Mouse (Mus musculus): ENCODE results near the gene Ly6g6c. TPM values are rescaled to one million over a fixed set of nuclear protein-coding genes. Genes with fewer than 3 reads are reported as not detected.
"Not testable (repeated sequence)": the region's sequence is repeated elsewhere in the genome, so short reads cannot be mapped to it uniquely, and the experiment has no call there.

Gene Ly6g6c
- polyA plus RNA-seq, 1 experiment from 2014 or later: 0.17 TPM

DNA sequence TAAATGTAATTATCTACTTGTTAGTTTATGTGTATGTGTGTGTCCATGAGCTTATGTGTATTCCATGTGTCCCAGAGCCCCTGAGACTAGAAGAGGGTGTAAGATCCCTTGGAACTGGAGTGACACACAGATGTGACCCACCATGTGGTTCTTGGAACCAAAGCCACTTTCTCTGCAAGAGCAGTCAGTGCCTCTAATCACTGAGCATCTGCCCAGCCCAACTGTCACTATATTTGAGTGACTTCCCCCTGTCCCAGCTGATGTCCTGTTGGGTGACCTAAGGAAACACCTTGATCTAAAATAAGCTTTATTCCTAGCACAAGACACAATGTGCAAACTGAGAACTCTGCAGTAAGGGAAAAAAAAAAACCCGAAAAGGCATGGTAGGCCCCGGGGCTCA is 36.9 kb upstream of the Ly6g6c start:
- Histone ChIP-seq H3K27me3 (ENCODE audit: control insufficient read depth, insufficient read depth, low read length) (no peaks in the 10 kb centered on the region), H3K27ac (ENCODE audit: low read length) (no peak overlapping the region), H3K4me3 (ENCODE audit: low read length) (no peak overlapping the region), H3K36me3 (ENCODE audit: control insufficient read depth, insufficient read depth) (no peaks in the 10 kb centered on the region), H3K9me3 (replicated peaks; ENCODE audit: control insufficient read depth, low read length) (no peaks in the 10 kb centered on the region), H3K4me2 (ENCODE audit: low read depth, low read length) (no peak overlapping the region), H3K9ac (ENCODE audit: low read length) (no peak overlapping the region), H3K4me1 (ENCODE audit: control insufficient read depth, insufficient read depth, low read length) (peaks cover 6% of the 10 kb centered on the region)
- 64% methylated on average over 2 of the region's 2 CpGs for WGBS
- no peak for ATAC-seq (replicated peaks; ENCODE audit: extremely low read depth, insufficient read depth, low FRiP score)

DNA sequence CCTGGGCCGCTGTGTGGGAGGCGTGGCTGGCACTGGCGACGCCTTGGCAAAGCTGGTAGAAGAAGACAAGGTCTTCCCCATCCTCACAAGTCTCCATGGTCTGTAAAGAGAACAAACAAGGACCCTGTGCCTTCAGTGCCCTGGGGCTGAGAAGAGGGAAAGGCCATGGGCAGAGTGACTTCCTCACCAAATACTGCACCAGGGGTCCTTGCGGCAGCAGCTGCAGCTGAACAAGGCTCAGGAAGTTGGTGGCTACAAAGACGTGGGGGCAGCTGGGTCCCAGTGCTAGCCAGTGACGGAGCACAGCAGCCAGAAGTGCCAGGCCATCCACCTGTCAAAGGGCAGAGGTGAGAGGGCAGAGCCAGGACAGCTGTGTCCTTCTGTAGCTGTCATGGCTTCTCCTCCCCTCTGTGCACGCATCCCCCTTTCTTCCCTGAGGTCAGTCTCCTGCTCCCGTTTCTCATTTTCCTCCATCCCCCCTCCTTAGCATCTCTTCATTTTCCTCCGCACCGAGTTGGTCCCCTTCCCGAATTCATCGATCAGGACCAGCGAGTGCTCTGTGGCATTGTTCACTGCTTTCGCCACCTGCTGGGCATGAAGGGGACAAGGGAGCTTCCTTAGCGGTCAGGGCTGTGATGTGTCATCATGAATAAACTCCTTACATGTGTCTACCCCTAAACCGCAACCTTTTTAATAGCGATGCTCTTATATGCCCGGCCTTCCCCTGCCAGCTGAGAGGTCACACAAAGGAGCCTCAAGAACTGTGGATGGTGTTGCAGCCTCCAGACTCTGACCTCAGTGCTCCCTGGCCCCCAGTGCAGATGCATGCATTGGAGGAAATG is 35.3 kb upstream of the Ly6g6c start:
- Histone ChIP-seq H3K4me2 (ENCODE audit: low read depth, low read length) (no peak overlapping the region), H3K9me3 (replicated peaks; ENCODE audit: control insufficient read depth, low read length) (no peaks in the 10 kb centered on the region), H3K4me1 (ENCODE audit: control insufficient read depth, insufficient read depth, low read length) (peaks cover 6% of the 10 kb centered on the region; the same call in 1 of the 2 replicates), H3K27ac (ENCODE audit: low read length) (no peak overlapping the region), H3K9ac (ENCODE audit: low read length) (no peak overlapping the region), H3K36me3 (ENCODE audit: control insufficient read depth, insufficient read depth) (no peaks in the 10 kb centered on the region), H3K4me3 (ENCODE audit: low read length) (no peak overlapping the region), H3K27me3 (ENCODE audit: control insufficient read depth, insufficient read depth, low read length) (no peaks in the 10 kb centered on the region)
- no peak for ATAC-seq (replicated peaks; ENCODE audit: extremely low read depth, insufficient read depth, low FRiP score)
- 38% methylated on average over 19 of the region's 19 CpGs for WGBS

- H3K4me3 ChIP-seq (ENCODE audit: low read length): no peak overlapping the region
- H3K4me1 ChIP-seq (ENCODE audit: control insufficient read depth, insufficient read depth, low read length): peaks cover 6% of the 10 kb centered on the region; the same call in 1 of the 2 replicates
- 88% methylated on average over 11 of the region's 11 CpGs for WGBS
- H3K9me3 ChIP-seq (replicated peaks; ENCODE audit: control insufficient read depth, low read length): no peaks in the 10 kb centered on the region
- no peaks in the 10 kb centered on the region for H3K27me3 ChIP-seq (ENCODE audit: control insufficient read depth, insufficient read depth, low read length)
- H3K36me3 ChIP-seq (ENCODE audit: control insufficient read depth, insufficient read depth): no peaks in the 10 kb centered on the region
- no peak overlapping the region for H3K27ac ChIP-seq (ENCODE audit: low read length)
- no peak for ATAC-seq (replicated peaks; ENCODE audit: extremely low read depth, insufficient read depth, low FRiP score)
- H3K4me2 ChIP-seq (ENCODE audit: low read depth, low read length): no peak overlapping the region
- H3K9ac ChIP-seq (ENCODE audit: low read length): no peak overlapping the region
Measured at GRCm38 (mm10) chr17:35031272-35031671, 33.9 kb upstream of the Ly6g6c start.

- no peak for ATAC-seq (replicated peaks; ENCODE audit: extremely low read depth, insufficient read depth, low FRiP score)
- peaks cover 6% of the 10 kb centered on the region; the same call in 1 of the 2 replicates for H3K4me1 ChIP-seq (ENCODE audit: control insufficient read depth, insufficient read depth, low read length)
- WGBS: 74% methylated on average over 7 of the region's 7 CpGs
- H3K4me3 ChIP-seq (ENCODE audit: low read length): no peak overlapping the region
- H3K4me2 ChIP-seq (ENCODE audit: low read depth, low read length): no peak overlapping the region
- no peak overlapping the region for H3K27ac ChIP-seq (ENCODE audit: low read length)
- H3K9ac ChIP-seq (ENCODE audit: low read length): no peak overlapping the region
- H3K36me3 ChIP-seq (ENCODE audit: control insufficient read depth, insufficient read depth): no peaks in the 10 kb centered on the region
- no peaks in the 10 kb centered on the region for H3K9me3 ChIP-seq (replicated peaks; ENCODE audit: control insufficient read depth, low read length)
- no peaks in the 10 kb centered on the region for H3K27me3 ChIP-seq (ENCODE audit: control insufficient read depth, insufficient read depth, low read length)
Measured at GRCm38 (mm10) chr17:35031880-35032279, 33.3 kb upstream of the Ly6g6c start.

- 65% methylated on average over 8 of the region's 8 CpGs for WGBS
- no peak for ATAC-seq (replicated peaks; ENCODE audit: extremely low read depth, insufficient read depth, low FRiP score)
- Histone ChIP-seq H3K27ac (ENCODE audit: low read length) (no peak overlapping the region), H3K36me3 (ENCODE audit: control insufficient read depth, insufficient read depth) (no peaks in the 10 kb centered on the region), H3K4me2 (ENCODE audit: low read depth, low read length) (no peak overlapping the region), H3K9ac (ENCODE audit: low read length) (no peak overlapping the region), H3K4me3 (ENCODE audit: low read length) (no peak overlapping the region), H3K27me3 (ENCODE audit: control insufficient read depth, insufficient read depth, low read length) (no peaks in the 10 kb centered on the region), H3K9me3 (replicated peaks; ENCODE audit: control insufficient read depth, low read length) (no peaks in the 10 kb centered on the region), H3K4me1 (ENCODE audit: control insufficient read depth, insufficient read depth, low read length) (peaks cover 3% of the 10 kb centered on the region; the same call in 1 of the 2 replicates)
Measured at GRCm38 (mm10) chr17:35032323-35032870, 32.8 kb upstream of the Ly6g6c start.

DNA sequence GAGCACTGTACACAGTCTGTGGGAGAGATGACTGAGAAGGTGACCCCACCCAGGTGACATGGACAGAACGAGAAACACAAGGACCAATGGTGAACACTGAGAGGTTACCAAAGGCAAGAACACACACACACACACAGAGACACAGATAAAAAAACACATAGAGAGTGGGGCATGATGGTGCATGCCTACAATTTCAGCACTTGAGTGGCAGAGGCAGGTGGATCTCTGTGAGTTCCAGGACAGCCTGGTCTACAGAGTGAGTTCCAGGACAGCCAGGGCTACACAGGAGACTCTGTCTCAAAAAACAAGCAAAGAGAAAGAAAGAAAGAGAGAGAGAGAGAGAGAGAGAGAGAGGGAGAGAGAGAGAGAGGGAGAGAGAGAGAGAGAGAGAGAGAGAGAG is 31.5 kb upstream of the Ly6g6c start:
- H3K4me2 ChIP-seq (ENCODE audit: low read depth, low read length); H3K27me3 ChIP-seq (ENCODE audit: control insufficient read depth, insufficient read depth, low read length); H3K27ac ChIP-seq (ENCODE audit: low read length); ATAC-seq (replicated peaks; ENCODE audit: extremely low read depth, insufficient read depth, low FRiP score); H3K36me3 ChIP-seq (ENCODE audit: control insufficient read depth, insufficient read depth); H3K4me3 ChIP-seq (ENCODE audit: low read length); H3K9me3 ChIP-seq (replicated peaks; ENCODE audit: control insufficient read depth, low read length); H3K9ac ChIP-seq (ENCODE audit: low read length); H3K4me1 ChIP-seq (ENCODE audit: control insufficient read depth, insufficient read depth, low read length): not testable (repeated sequence)
- 74% methylated on average over 1 of the region's 1 CpGs for WGBS

- Histone ChIP-seq H3K9me3 (replicated peaks; ENCODE audit: control insufficient read depth, low read length) (no peaks in the 10 kb centered on the region), H3K9ac (ENCODE audit: low read length) (no peak overlapping the region), H3K4me2 (ENCODE audit: low read depth, low read length) (no peak overlapping the region), H3K36me3 (ENCODE audit: control insufficient read depth, insufficient read depth) (no peaks in the 10 kb centered on the region), H3K4me3 (ENCODE audit: low read length) (no peak overlapping the region), H3K27ac (ENCODE audit: low read length) (no peak overlapping the region), H3K4me1 (ENCODE audit: control insufficient read depth, insufficient read depth, low read length) (no peaks in the 10 kb centered on the region), H3K27me3 (ENCODE audit: control insufficient read depth, insufficient read depth, low read length) (no peaks in the 10 kb centered on the region)
- no peak for ATAC-seq (replicated peaks; ENCODE audit: extremely low read depth, insufficient read depth, low FRiP score)
- WGBS: 72% methylated on average over 6 of the region's 6 CpGs
Measured at GRCm38 (mm10) chr17:35034896-35035295, 30.3 kb upstream of the Ly6g6c start.

- no peak for ATAC-seq (replicated peaks; ENCODE audit: extremely low read depth, insufficient read depth, low FRiP score)
- 80% methylated on average over 11 of the region's 11 CpGs for WGBS
- no peaks in the 10 kb centered on the region for H3K36me3 ChIP-seq (ENCODE audit: control insufficient read depth, insufficient read depth)
Measured at GRCm38 (mm10) chr17:35039121-35039873, 25.9 kb upstream of the Ly6g6c start.

GRCm38 (mm10) chr17:35043794-35044193 is 21.4 kb upstream of the Ly6g6c start:
- no peak for ATAC-seq (replicated peaks; ENCODE audit: extremely low read depth, insufficient read depth, low FRiP score)
- 64% methylated on average over 4 of the region's 4 CpGs for WGBS
- Histone ChIP-seq H3K4me2 (ENCODE audit: low read depth, low read length) (no peak overlapping the region), H3K9me3 (replicated peaks; ENCODE audit: control insufficient read depth, low read length) (no peaks in the 10 kb centered on the region), H3K27me3 (ENCODE audit: control insufficient read depth, insufficient read depth, low read length) (no peaks in the 10 kb centered on the region), H3K4me1 (ENCODE audit: control insufficient read depth, insufficient read depth, low read length) (peaks cover 31% of the 10 kb centered on the region), H3K4me3 (ENCODE audit: low read length) (no peak overlapping the region), H3K27ac (ENCODE audit: low read length) (peak overlapping the region; percentile 94), H3K9ac (ENCODE audit: low read length) (no peak overlapping the region), H3K36me3 (ENCODE audit: control insufficient read depth, insufficient read depth) (no peaks in the 10 kb centered on the region)

More at GRCm38 (mm10) chr17:35039121-35039873, 25.9 kb upstream of the Ly6g6c start:
- H3K27me3 ChIP-seq (ENCODE audit: control insufficient read depth, insufficient read depth, low read length): no peaks in the 10 kb centered on the region
- no peak overlapping the region for H3K4me2 ChIP-seq (ENCODE audit: low read depth, low read length)
- H3K4me1 ChIP-seq (ENCODE audit: control insufficient read depth, insufficient read depth, low read length): peaks cover 2% of the 10 kb centered on the region; the same call in 1 of the 2 replicates
- no peak overlapping the region for H3K9ac ChIP-seq (ENCODE audit: low read length)
- H3K4me3 ChIP-seq (ENCODE audit: low read length): no peak overlapping the region
- no peak overlapping the region for H3K27ac ChIP-seq (ENCODE audit: low read length)
- H3K9me3 ChIP-seq (replicated peaks; ENCODE audit: control insufficient read depth, low read length): no peaks in the 10 kb centered on the region
